Mouse (Mus musculus) heart, embryonic 13.5 days (tissue): ENCODE measurements at regions not wholly inside any gene's neighbourhood (a gene's known extent, or its start where the extent isn't known, plus 50 kb on each side); places are given as distances from the start of the nearest gene placed in this dataset.

Source experiments
- ATAC-seq: fragments of 200-750 bp; cut with Nextera tagmentation; 2 replicates; pipeline ENCODE4 v1.8.0; 2017; ENCODE audit warnings: moderate TSS enrichment; ENCODE audit not compliant: insufficient number of reproducible peaks, low FRiP score, low TSS enrichment; ENCODE audit errors: extremely low read depth
- H3K27ac ChIP-seq: fragments of 300-500 bp; sonication (generic); replicated peaks from 2 replicates; pipeline ENCODE4 v1.5.1; 2015; ENCODE audit warnings: moderate library complexity, mild to moderate bottlenecking, inconsistent platforms
- H3K27me3 ChIP-seq: fragments of 300-500 bp; sonication (generic); replicated peaks from 2 replicates; pipeline ENCODE4 v1.6.1; 2015; ENCODE audit warnings: mild to moderate bottlenecking, inconsistent platforms
- H3K36me3 ChIP-seq: fragments of 300-500 bp; sonication (generic); 2 replicates; pipeline ENCODE4 v1.6.1; 2015; ENCODE audit warnings: mild to moderate bottlenecking, inconsistent platforms
- H3K4me1 ChIP-seq: fragments of 300-500 bp; sonication (generic); 2 replicates; pipeline ENCODE4 v1.6.1; 2015; ENCODE audit warnings: inconsistent platforms
- H3K4me2 ChIP-seq: fragments of 300-500 bp; sonication (generic); 2 replicates; pipeline ENCODE4 v1.6.1; 2015; ENCODE audit warnings: inconsistent platforms, mild to moderate bottlenecking, moderate library complexity
- H3K4me3 ChIP-seq: fragments of 300-500 bp; sonication (generic); 2 replicates; pipeline ENCODE4 v1.5.1; 2015; ENCODE audit warnings: moderate library complexity, mild to moderate bottlenecking, inconsistent platforms
- H3K9ac ChIP-seq: fragments of 300-500 bp; sonication (generic); 2 replicates; pipeline ENCODE4 v1.6.1; 2015; ENCODE audit warnings: inconsistent platforms, mild to moderate bottlenecking, moderate library complexity
- H3K9me3 ChIP-seq: fragments of 300-500 bp; sonication (generic); 2 replicates; pipeline ENCODE4 v1.6.1; 2016; ENCODE audit warnings: inconsistent platforms
- WGBS: fragments of 180-500 bp; shearing (Covaris S2); methylation state at CpG from one replicate; pipeline ENCODE4 v1.1.7; 2015; ENCODE audit warnings: mixed read lengths; 5-methylcytosine and 5-hydroxymethylcytosine counted together

DNA sequence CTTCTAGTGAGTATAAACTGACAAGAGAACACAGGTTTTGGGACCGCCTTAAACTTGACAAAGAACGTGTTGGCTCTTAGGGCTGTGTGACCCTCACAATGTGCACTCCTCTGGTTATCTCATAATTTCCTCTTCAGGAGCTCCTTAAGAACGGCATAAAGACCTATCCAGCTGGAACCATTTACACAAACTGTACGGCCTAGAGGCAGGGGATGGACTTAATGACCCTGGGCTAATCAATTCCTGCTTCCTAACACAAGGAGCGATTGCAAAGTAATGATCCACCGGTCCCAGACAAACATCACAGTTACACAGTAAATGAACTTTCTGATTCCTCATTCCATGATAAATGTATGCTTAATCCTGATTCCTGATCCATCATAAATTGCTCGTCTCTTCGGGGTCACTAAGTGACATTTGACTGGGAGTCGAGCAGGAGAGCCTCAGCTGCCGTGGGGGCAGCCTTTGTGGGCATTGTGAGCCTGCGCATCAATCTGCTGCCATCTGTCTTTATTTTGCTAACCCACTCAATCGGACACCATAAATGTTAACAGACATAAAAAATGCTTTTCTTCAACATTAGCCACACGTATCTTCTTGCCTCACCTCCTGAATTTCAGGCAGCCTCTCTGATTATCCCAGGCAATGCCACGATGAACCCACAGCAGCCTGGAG is 179.4 kb downstream of the Lmo4 start:
- H3K9me3 ChIP-seq: no peaks in the 10 kb centered on the region
- no peaks in the 10 kb centered on the region for H3K27me3 ChIP-seq
- ATAC-seq: no peak
- no peak overlapping the region for H3K4me2 ChIP-seq
- H3K4me1 ChIP-seq: 0 out of 2 replicates have a peak, but pooled peaks cover 6% of the 10 kb centered on the region
- H3K36me3 ChIP-seq: no peaks in the 10 kb centered on the region
- no peak overlapping the region for H3K27ac ChIP-seq
- H3K4me3 ChIP-seq: no peak overlapping the region
- 69% methylated on average over 14 of the region's 14 CpGs for WGBS
- H3K9ac ChIP-seq: no peak overlapping the region

DNA sequence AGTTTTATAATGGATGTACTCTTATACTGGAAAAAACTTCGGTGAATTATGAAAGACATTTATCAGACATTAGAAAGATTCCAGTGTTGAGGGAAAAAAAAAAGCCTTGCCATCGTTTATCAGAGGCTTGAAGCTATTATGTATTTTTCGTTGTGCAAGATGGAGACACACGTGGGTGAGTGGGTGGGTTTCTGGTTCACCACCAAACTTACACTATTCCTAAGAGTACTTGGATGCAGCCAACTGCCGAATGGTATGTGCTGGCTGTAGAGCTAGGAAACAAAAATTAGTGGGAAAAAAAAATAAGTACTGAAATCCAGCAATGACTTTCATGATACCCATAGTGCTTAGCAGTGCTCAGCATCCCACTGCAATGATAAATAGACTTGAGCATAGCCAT is 180.8 kb downstream of the Lmo4 start:
- Histone ChIP-seq H3K36me3 (no peaks in the 10 kb centered on the region), H3K4me3 (no peak overlapping the region), H3K27ac (no peak overlapping the region), H3K9me3 (no peaks in the 10 kb centered on the region), H3K4me1 (0 out of 2 replicates have a peak, but pooled peaks cover 4% of the 10 kb centered on the region), H3K4me2 (no peak overlapping the region), H3K27me3 (no peaks in the 10 kb centered on the region), H3K9ac (no peak overlapping the region)
- no peak for ATAC-seq
- WGBS: 59% methylated on average over 5 of the region's 5 CpGs

DNA sequence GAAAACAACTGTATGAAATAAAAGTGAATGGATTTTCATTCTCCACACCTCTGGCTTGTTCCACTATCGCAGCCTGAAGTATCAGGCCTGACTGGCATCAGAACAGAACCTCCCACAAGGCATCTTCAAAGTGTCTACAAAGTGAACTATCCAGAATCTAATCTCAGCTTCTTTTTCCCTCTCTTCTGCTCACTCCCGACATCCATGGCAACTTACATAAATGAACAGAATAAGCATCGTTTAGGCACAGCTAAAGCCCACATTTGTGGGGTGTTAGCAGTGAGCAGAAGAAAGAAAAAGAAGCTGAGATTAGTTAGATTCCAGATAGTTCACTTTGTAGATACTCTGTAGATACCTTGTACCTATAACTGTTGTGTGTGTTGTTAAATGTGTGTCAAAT is 182.0 kb downstream of the Lmo4 start:
- H3K4me1 ChIP-seq: 0 out of 2 replicates have a peak, but pooled peaks cover 4% of the 10 kb centered on the region
- no peaks in the 10 kb centered on the region for H3K36me3 ChIP-seq
- H3K27ac ChIP-seq: no peak overlapping the region
- no peaks in the 10 kb centered on the region for H3K27me3 ChIP-seq
- no peak overlapping the region for H3K4me3 ChIP-seq
- no peak for ATAC-seq
- no peak overlapping the region for H3K9ac ChIP-seq
- WGBS: 62% methylated on average over 3 of the region's 3 CpGs
- no peak overlapping the region for H3K4me2 ChIP-seq
- no peaks in the 10 kb centered on the region for H3K9me3 ChIP-seq

- no peak overlapping the region for H3K27ac ChIP-seq
- no peaks in the 10 kb centered on the region for H3K9me3 ChIP-seq
- 76% methylated on average over 5 of the region's 5 CpGs for WGBS
- no peak overlapping the region for H3K9ac ChIP-seq
- no peaks in the 10 kb centered on the region for H3K27me3 ChIP-seq
- no peaks in the 10 kb centered on the region for H3K36me3 ChIP-seq
- 0 out of 2 replicates have a peak, but pooled peaks cover 4% of the 10 kb centered on the region for H3K4me1 ChIP-seq
- no peak overlapping the region for H3K4me2 ChIP-seq
- no peak for ATAC-seq
- no peak overlapping the region for H3K4me3 ChIP-seq
Observed at GRCm38 (mm10) chr3:144021969-144022368, 183.1 kb downstream of the Lmo4 start.

DNA sequence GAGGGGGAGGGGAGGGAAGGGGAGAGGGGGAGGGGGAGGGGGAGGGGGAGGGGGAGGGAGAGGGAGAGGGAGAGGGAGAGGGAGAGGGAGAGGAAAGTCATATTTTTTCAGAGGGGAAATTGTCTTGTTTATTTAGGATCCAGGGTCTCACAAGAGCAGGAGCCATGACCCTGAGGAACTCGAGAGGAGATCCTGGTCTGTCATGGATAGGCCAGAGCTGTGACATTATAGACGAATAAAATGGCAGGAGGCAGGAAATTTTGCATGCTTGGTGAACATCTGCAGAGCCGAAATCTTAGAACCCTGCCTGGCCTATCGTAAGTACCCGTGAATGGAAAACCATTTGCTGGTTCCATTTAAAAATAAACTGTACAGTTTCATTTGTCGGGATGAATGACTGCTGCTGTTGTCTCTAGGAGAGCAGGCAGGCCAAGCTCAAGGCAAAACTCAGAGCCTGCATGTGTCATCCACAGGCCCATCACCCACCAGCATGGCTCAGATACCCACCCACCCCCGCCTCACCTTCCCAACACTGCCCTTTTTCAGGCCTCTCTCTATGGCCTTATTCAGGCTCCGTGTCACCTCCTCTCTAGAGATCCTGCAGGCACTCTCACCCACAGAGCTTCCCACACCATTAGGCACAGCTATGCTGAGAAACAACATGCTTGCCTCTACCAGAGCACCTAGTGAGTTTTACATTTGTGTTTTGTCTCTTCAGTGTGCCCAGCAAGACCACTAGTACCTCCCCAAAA is 184.7 kb downstream of the Lmo4 start:
- 65% methylated on average over 8 of the region's 8 CpGs for WGBS
- ATAC-seq: no peak
- no peak overlapping the region for H3K4me2 ChIP-seq

GRCm38 (mm10) chr3:144019293-144019692 is 185.7 kb downstream of the Lmo4 start:
- no peaks in the 10 kb centered on the region; the same call in 1 of the 2 replicates for H3K9me3 ChIP-seq
- 53% methylated on average over 2 of the region's 2 CpGs for WGBS
- no peaks in the 10 kb centered on the region for H3K36me3 ChIP-seq
- no peak overlapping the region for H3K4me3 ChIP-seq
- no peak overlapping the region for H3K4me2 ChIP-seq
- H3K27me3 ChIP-seq: no peaks in the 10 kb centered on the region
- H3K27ac ChIP-seq: no peak overlapping the region
- H3K9ac ChIP-seq: no peak overlapping the region
- ATAC-seq: no peak
- 0 out of 2 replicates have a peak, but pooled peaks cover 4% of the 10 kb centered on the region for H3K4me1 ChIP-seq

More for the DNA sequence above, 184.7 kb downstream of the Lmo4 start:
- Histone ChIP-seq H3K9me3 (no peaks in the 10 kb centered on the region; the same call in 1 of the 2 replicates), H3K9ac (no peak overlapping the region), H3K27ac (no peak overlapping the region), H3K4me3 (no peak overlapping the region), H3K4me1 (0 out of 2 replicates have a peak, but pooled peaks cover 4% of the 10 kb centered on the region), H3K27me3 (no peaks in the 10 kb centered on the region), H3K36me3 (no peaks in the 10 kb centered on the region)

GRCm38 (mm10) chr3:144018559-144018958 is 186.5 kb downstream of the Lmo4 start:
- no peak for ATAC-seq
- Histone ChIP-seq H3K36me3 (no peaks in the 10 kb centered on the region), H3K9me3 (no peaks in the 10 kb centered on the region; the same call in 1 of the 2 replicates), H3K9ac (no peak overlapping the region), H3K4me2 (no peak overlapping the region), H3K27me3 (no peaks in the 10 kb centered on the region), H3K4me1 (0 out of 2 replicates have a peak, but pooled peaks cover 4% of the 10 kb centered on the region), H3K27ac (no peak overlapping the region), H3K4me3 (no peak overlapping the region)
- 52% methylated on average over 4 of the region's 4 CpGs for WGBS

GRCm38 (mm10) chr3:144015236-144015635 is 189.8 kb downstream of the Lmo4 start:
- H3K9me3 ChIP-seq: no peaks in the 10 kb centered on the region; the same call in 1 of the 2 replicates
- H3K27me3 ChIP-seq: no peaks in the 10 kb centered on the region
- no peak for ATAC-seq
- H3K36me3 ChIP-seq: no peaks in the 10 kb centered on the region
- no peak overlapping the region for H3K9ac ChIP-seq
- H3K4me3 ChIP-seq: no peak overlapping the region
- H3K4me2 ChIP-seq: no peak overlapping the region
- WGBS: 75% methylated on average over 3 of the region's 3 CpGs
- no peak overlapping the region for H3K27ac ChIP-seq
- H3K4me1 ChIP-seq: peaks cover 24% of the 10 kb centered on the region

DNA sequence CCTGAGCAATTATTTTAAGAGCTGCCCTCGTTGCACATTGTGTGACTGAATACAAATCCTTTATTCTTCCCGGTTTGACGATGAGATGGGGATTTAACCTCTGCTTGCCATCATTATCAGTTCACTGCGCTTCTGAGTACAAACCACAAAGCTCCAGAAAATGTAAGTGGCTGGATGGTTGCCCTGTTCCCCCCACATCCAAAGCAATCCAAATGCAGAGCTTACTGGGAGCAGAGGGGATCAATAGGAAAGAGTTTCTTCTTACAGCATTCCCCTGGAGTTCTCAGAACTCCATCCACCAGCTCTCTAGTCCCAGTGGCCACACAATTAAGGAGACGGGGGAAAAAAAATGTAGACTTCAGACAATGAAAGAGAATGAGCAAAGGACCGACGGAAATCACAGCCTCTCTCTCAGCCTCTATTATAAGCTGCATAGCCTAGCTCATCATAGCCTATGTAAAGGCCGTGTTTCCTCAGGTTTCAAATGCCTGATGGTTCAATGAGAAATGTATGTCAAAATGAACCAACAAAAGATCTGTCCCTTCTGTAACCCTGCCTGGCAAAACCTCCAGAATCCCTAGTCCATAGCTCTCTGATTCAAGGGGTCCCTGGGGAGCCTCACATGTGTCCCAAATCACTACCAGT is 191.4 kb downstream of the Lmo4 start:
- no peaks in the 10 kb centered on the region; the same call in 1 of the 2 replicates for H3K9me3 ChIP-seq
- ATAC-seq: no peak
- no peaks in the 10 kb centered on the region for H3K27me3 ChIP-seq
- H3K4me3 ChIP-seq: no peak overlapping the region
- H3K4me1 ChIP-seq: peaks cover 24% of the 10 kb centered on the region
- no peak overlapping the region for H3K4me2 ChIP-seq
- no peaks in the 10 kb centered on the region for H3K36me3 ChIP-seq
- no peak overlapping the region for H3K9ac ChIP-seq
- H3K27ac ChIP-seq: no peak overlapping the region
- WGBS: 56% methylated on average over 8 of the region's 8 CpGs

GRCm38 (mm10) chr3:144012820-144013219 is 192.2 kb downstream of the Lmo4 start:
- ATAC-seq: no peak
- no peaks in the 10 kb centered on the region for H3K36me3 ChIP-seq
- WGBS: 46% methylated on average over 6 of the region's 6 CpGs
- H3K4me2 ChIP-seq: no peak overlapping the region
- H3K27ac ChIP-seq: no peak overlapping the region
- no peak overlapping the region for H3K4me3 ChIP-seq
- no peak overlapping the region for H3K9ac ChIP-seq
- H3K4me1 ChIP-seq: peaks cover 24% of the 10 kb centered on the region
- no peaks in the 10 kb centered on the region for H3K27me3 ChIP-seq
- H3K9me3 ChIP-seq: no peaks in the 10 kb centered on the region; the same call in 1 of the 2 replicates

DNA sequence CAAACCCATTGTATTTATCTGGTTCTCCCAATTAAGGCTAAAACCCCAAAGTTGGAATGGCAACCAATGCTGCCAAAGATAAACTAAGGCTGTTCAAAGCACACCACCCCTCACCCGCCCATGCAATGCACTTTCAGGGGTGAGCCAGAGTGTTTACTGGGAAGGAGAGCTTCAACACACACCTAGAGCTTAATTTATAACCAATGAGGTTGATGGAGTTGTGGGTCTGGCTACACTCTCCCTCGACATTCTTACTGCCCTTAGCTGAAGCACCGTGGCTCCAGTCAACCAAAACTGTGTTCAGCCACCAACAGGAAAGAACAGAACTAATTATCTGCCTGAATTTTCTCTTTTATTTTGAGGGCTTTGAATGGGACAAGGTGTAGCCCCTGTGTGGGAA is 192.8 kb downstream of the Lmo4 start:
- no peak overlapping the region for H3K9ac ChIP-seq
- H3K27me3 ChIP-seq: no peaks in the 10 kb centered on the region
- H3K4me1 ChIP-seq: peaks cover 24% of the 10 kb centered on the region
- H3K4me2 ChIP-seq: no peak overlapping the region
- 58% methylated on average over 3 of the region's 3 CpGs for WGBS
- no peaks in the 10 kb centered on the region for H3K36me3 ChIP-seq
- H3K4me3 ChIP-seq: no peak overlapping the region
- ATAC-seq: no peak
- H3K9me3 ChIP-seq: no peaks in the 10 kb centered on the region; the same call in 1 of the 2 replicates
- no peak overlapping the region for H3K27ac ChIP-seq
